ENCODE assay signal across 12 mouse cellular contexts in the genomic region with DNA sequence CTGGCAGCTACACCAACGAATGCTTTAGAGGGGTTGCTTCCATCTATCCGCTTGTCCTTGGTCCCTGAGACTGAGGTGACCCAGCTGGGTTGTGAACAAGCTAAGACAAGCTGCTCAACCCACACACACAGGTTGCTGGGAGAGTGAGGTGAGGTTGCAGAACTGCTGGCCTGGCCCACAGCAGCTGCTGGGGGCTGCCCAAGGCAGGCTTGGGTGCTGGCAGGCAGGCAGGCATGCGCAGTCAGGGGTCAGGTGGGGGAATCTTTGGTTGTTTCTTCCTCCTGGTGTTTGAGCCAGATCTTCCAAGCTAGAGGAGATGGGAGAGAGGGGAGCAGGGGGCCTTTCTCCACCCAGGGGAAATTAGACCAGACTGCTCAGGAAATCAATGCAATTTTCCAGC. TPM values are rescaled to one million over a fixed set of nuclear protein-coding genes. Genes with fewer than 3 reads are reported as not detected.
DNase-seq lines count a peak whose midpoint lies in the region; ATAC-seq lines count a peak whose summit lies in the region.
"Had no signal": no experiment of that assay in that cellular context is flagged by ENCODE, and none has a peak within 500 bp of the region (broad histone marks: within the 10 kb centered on the region; RNA-seq: fewer than 3 reads in every experiment).

No protein-coding gene starts in this region.

- 0 out of 2 replicates have a peak, but pooled peaks cover 5% of the 10 kb centered on the region for H3K36me3 ChIP-seq in hindbrain, embryonic 10.5 days
- H3K36me3 ChIP-seq in hindbrain, embryonic 11.5 days (ENCODE audit: control insufficient read depth, insufficient read depth, low read length): no peaks in the 10 kb centered on the region
- no peaks in the 10 kb centered on the region for H3K36me3 ChIP-seq in stomach, embryonic 16.5 days (ENCODE audit: control insufficient read depth, insufficient read depth, low read length)

- no peak for ATAC-seq in hindbrain, embryonic 11.5 days (ENCODE audit: low FRiP score)
- ATAC-seq in stomach, embryonic 16.5 days (ENCODE audit: insufficient read depth, low FRiP score): no peak

- H3K4me1 ChIP-seq in hindbrain, embryonic 10.5 days (replicated peaks): peaks cover 42% of the 10 kb centered on the region
- peaks cover under 1% of the 10 kb centered on the region; the same call in 1 of the 2 replicates for H3K4me1 ChIP-seq in hindbrain, embryonic 11.5 days (replicated peaks; ENCODE audit: control insufficient read depth, insufficient read depth, low read length)
- H3K4me1 ChIP-seq in stomach, embryonic 16.5 days (ENCODE audit: control insufficient read depth, insufficient read depth, low read length): peaks cover 7% of the 10 kb centered on the region; the same call in 1 of the 2 replicates

- no peak overlapping the region for H3K4me2 ChIP-seq in hindbrain, embryonic 11.5 days (replicated peaks; ENCODE audit: low read depth, low read length)
- H3K4me2 ChIP-seq in stomach, embryonic 16.5 days (ENCODE audit: low read depth, low read length): no peak overlapping the region

- 85% methylated on average over 3 of the region's 3 CpGs for WGBS in hindbrain, embryonic 10.5 days
- WGBS in hindbrain, embryonic 11.5 days: 84% methylated on average over 3 of the region's 3 CpGs
- 61% methylated on average over 3 of the region's 3 CpGs for WGBS in stomach, embryonic 16.5 days

- no peak overlapping the region for H3K4me3 ChIP-seq in hindbrain, embryonic 10.5 days
- no peak overlapping the region for H3K4me3 ChIP-seq in hindbrain, embryonic 11.5 days (ENCODE audit: low read depth, low read length)
- no peak overlapping the region for H3K4me3 ChIP-seq in stomach, embryonic 16.5 days (replicated peaks; ENCODE audit: low read length)
- H3K4me3 ChIP-seq: erythroblast, embryonic 14.5 days had no signal

- DNase-seq in adrenal gland, postnatal 10 days: peak; percentile 47
- no peak for DNase-seq in adrenal gland, adult 18-20 months (ENCODE audit: low spot score in 2 of 2)
- no peak for DNase-seq in hindbrain, embryonic 10.5 days (ENCODE audit: low spot score)
- no peak for DNase-seq in hindbrain, embryonic 11.5 days (ENCODE audit: low spot score)
- peak; percentile 69 for DNase-seq in ovary, postnatal 36 days (ENCODE audit: low spot score)
- no peak for DNase-seq in ovary, adult 18-20 months (ENCODE audit: low spot score)
- DNase-seq in left cerebral cortex, adult 11 months (ENCODE audit: low spot score): no peak
- DNase-seq: cerebellum, postnatal 14 days; liver had no signal

- peak overlapping the region; percentile 47 for H3K27ac ChIP-seq in hindbrain, embryonic 10.5 days
- H3K27ac ChIP-seq in hindbrain, embryonic 11.5 days (ENCODE audit: low read depth, low read length): no peak overlapping the region
- peak overlapping the region; percentile 60 for H3K27ac ChIP-seq in stomach, embryonic 16.5 days (ENCODE audit: low read length)
- H3K27ac ChIP-seq: macrophage had no signal

- H3K27me3 ChIP-seq in hindbrain, embryonic 10.5 days (ENCODE audit: insufficient read depth, poor library complexity, severe bottlenecking): no peaks in the 10 kb centered on the region
- H3K27me3 ChIP-seq in hindbrain, embryonic 11.5 days (ENCODE audit: control insufficient read depth, insufficient read depth, low read length): no peaks in the 10 kb centered on the region
- H3K27me3 ChIP-seq in stomach, embryonic 16.5 days (ENCODE audit: control insufficient read depth, insufficient read depth, low read length): no peaks in the 10 kb centered on the region

- no peak overlapping the region for H3K9ac ChIP-seq in hindbrain, embryonic 11.5 days (ENCODE audit: low read depth, low read length)
- no peak overlapping the region for H3K9ac ChIP-seq in stomach, embryonic 16.5 days (ENCODE audit: low read length)

- H3K9me3 ChIP-seq in hindbrain, embryonic 10.5 days: peaks cover 4% of the 10 kb centered on the region; the same call in 1 of the 2 replicates
- H3K9me3 ChIP-seq in hindbrain, embryonic 11.5 days (ENCODE audit: control insufficient read depth, low read length): no peaks in the 10 kb centered on the region
- 0 out of 2 replicates have a peak, but pooled peaks cover 4% of the 10 kb centered on the region for H3K9me3 ChIP-seq in stomach, embryonic 16.5 days (replicated peaks; ENCODE audit: control insufficient read depth, low read length)

RNA-seq across cellular contexts. Expression of a gene that starts 19.4 kb away (rescaled TPM):
- total RNA-seq in adrenal gland, postnatal 10 days (2021): 100 to 1,000 TPM; 219 to 333 TPM
- total RNA-seq in adrenal gland, adult 18-20 months (2021): 100 to 1,000 TPM in 1 of 2 experiments, 10 to 100 TPM in 1; 74.6 to 150 TPM
- 424 and 437 TPM in 2 replicates for polyA plus RNA-seq in hindbrain, embryonic 10.5 days (2016; fragmentation: Nextera tagmentation; extraction: Ambion mirVana)
- polyA plus RNA-seq in hindbrain, embryonic 11.5 days (2014; fragmentation: Nextera tagmentation; extraction: Ambion mirVana): 288 and 295 TPM in 2 replicates
- 411 and 440 TPM in 2 replicates for polyA plus RNA-seq in stomach, embryonic 16.5 days (2015; fragmentation: Nextera tagmentation; extraction: Ambion mirVana)

RNA-seq across cellular contexts. Expression of a gene that starts 28.7 kb away (rescaled TPM):
- under 1 TPM; 0.12 to 0.51 TPM for total RNA-seq in adrenal gland, postnatal 10 days (2021)
- under 1 TPM; 0.43 to 0.67 TPM for total RNA-seq in adrenal gland, adult 18-20 months (2021)
- 0.67 and 1.0 TPM in 2 replicates for polyA plus RNA-seq in hindbrain, embryonic 10.5 days (2016; fragmentation: Nextera tagmentation; extraction: Ambion mirVana)
- polyA plus RNA-seq in hindbrain, embryonic 11.5 days (2014; fragmentation: Nextera tagmentation; extraction: Ambion mirVana): 0.50 and 1.1 TPM in 2 replicates
- polyA plus RNA-seq in stomach, embryonic 16.5 days (2015; fragmentation: Nextera tagmentation; extraction: Ambion mirVana): 1.8 and 2.4 TPM in 2 replicates
- polyA plus RNA-seq: erythroblast, embryonic 14.5 days had no signal

RNA-seq across cellular contexts. Expression of a gene that starts 36.4 kb away (rescaled TPM):
- total RNA-seq in adrenal gland, postnatal 10 days (2021): 10 to 100 TPM; 54.0 to 73.1 TPM
- total RNA-seq in adrenal gland, adult 18-20 months (2021): 1 to 10 TPM; 3.2 to 4.3 TPM
- polyA plus RNA-seq in hindbrain, embryonic 10.5 days (2016; fragmentation: Nextera tagmentation; extraction: Ambion mirVana): 225 and 320 TPM in 2 replicates
- 332 and 333 TPM in 2 replicates for polyA plus RNA-seq in hindbrain, embryonic 11.5 days (2014; fragmentation: Nextera tagmentation; extraction: Ambion mirVana)
- polyA plus RNA-seq in stomach, embryonic 16.5 days (2015; fragmentation: Nextera tagmentation; extraction: Ambion mirVana): 186 and 188 TPM in 2 replicates

Comparison
In these comparisons a context has a peak if more than half of its experiments do, and no peak if none do; other contexts are left out.
1. DNase-seq: peak in adrenal gland, postnatal 10 days (single experiment) and ovary, postnatal 36 days (single experiment); none in adrenal gland, adult 18-20 months (0 of 2), hindbrain, embryonic 10.5 days (single experiment), hindbrain, embryonic 11.5 days (single experiment), ovary, adult 18-20 months (single experiment) and left cerebral cortex, adult 11 months (single experiment).